Mouse (Mus musculus) E14TG2a.4 (cell line): ENCODE measurements at regions not wholly inside any gene's neighbourhood (a gene's known extent, or its start where the extent isn't known, plus 50 kb on each side); places are given as distances from the start of the nearest gene placed in this dataset.

Source experiments
- CTCF ChIP-seq: conservative IDR thresholded peaks from 2 replicates; pipeline ENCODE4 v1.5.1; 2014; ENCODE audit warnings: low read length
- NANOG ChIP-seq: IDR thresholded peaks from 2 replicates; pipeline ENCODE4 v1.6.1; 2014; ENCODE audit warnings: borderline replicate concordance, low read length, mixed read lengths
- POU5F1 ChIP-seq: IDR thresholded peaks from 2 replicates; pipeline ENCODE4 v1.6.1; 2014; ENCODE audit warnings: low read length, borderline replicate concordance

- TF ChIP-seq CTCF = no peak
- no peak for TF ChIP-seq POU5F1
- TF ChIP-seq NANOG = no peak
Observed at GRCm38 (mm10) chr15:27328441-27328840, 138.0 kb upstream of the Ank start.
